9 mouse cellular contexts compared by ENCODE assay signal in genomic region chr8:13705668-13706067, GRCm38 (mm10). TPM values are rescaled to one million over a fixed set of nuclear protein-coding genes. Genes with fewer than 3 reads are reported as not detected.
DNase-seq lines count a peak whose midpoint lies in the region; ATAC-seq lines count a peak whose summit lies in the region.
"Had no signal": no experiment of that assay in that cellular context is flagged by ENCODE, and none has a peak within 500 bp of the region (broad histone marks: within the 10 kb centered on the region; RNA-seq: fewer than 3 reads in every experiment).

TSS of gene Cfap97d2 (plus strand) at chr8:13705889.

- DNase-seq in heart, embryonic 10.5 days (ENCODE audit: low spot score), result peak; percentile 86
- DNase-seq in heart, adult 9 months (ENCODE audit: low spot score in 2 of 2), result no peak
- peak; percentile 93 for DNase-seq in MN1 (ENCODE audit: low spot score)
- DNase-seq in embryonic facial prominence, embryonic 10.5 days (ENCODE audit: low spot score), result peak; percentile 89
- peak; percentile 92 for DNase-seq in hindbrain, embryonic 10.5 days (ENCODE audit: low spot score)
- peak; percentile 38 to 43 for DNase-seq in left cerebral cortex, postnatal 36 days (ENCODE audit: low spot score in 2 of 2)
- peak; percentile 87 for DNase-seq in neural tube, embryonic 11.5 days (ENCODE audit: low spot score)
- DNase-seq in thymus, postnatal 25 days, result peak; percentile 53

- H3K27me3 ChIP-seq in heart, embryonic 10.5 days (ENCODE audit: insufficient read depth, poor library complexity, severe bottlenecking), result no peaks in the 10 kb centered on the region
- no peaks in the 10 kb centered on the region for H3K27me3 ChIP-seq in embryonic facial prominence, embryonic 10.5 days (replicated peaks; ENCODE audit: low read depth, poor library complexity, severe bottlenecking)
- H3K27me3 ChIP-seq in hindbrain, embryonic 10.5 days (ENCODE audit: insufficient read depth, poor library complexity, severe bottlenecking), result no peaks in the 10 kb centered on the region
- H3K27me3 ChIP-seq in neural tube, embryonic 11.5 days (ENCODE audit: control insufficient read depth, insufficient read depth, low read length), result no peaks in the 10 kb centered on the region

- intact Hi-C loops in left cerebral cortex, postnatal 36 days (cut with DNase I), result no loop called here

- no peaks in the 10 kb centered on the region for H3K36me3 ChIP-seq in heart, embryonic 10.5 days
- no peaks in the 10 kb centered on the region for H3K36me3 ChIP-seq in embryonic facial prominence, embryonic 10.5 days (replicated peaks)
- H3K36me3 ChIP-seq in hindbrain, embryonic 10.5 days, result no peaks in the 10 kb centered on the region
- H3K36me3 ChIP-seq in neural tube, embryonic 11.5 days (ENCODE audit: control insufficient read depth, insufficient read depth, low read length), result no peaks in the 10 kb centered on the region

- peaks cover 25% of the 10 kb centered on the region for H3K4me1 ChIP-seq in heart, embryonic 10.5 days
- H3K4me1 ChIP-seq in embryonic facial prominence, embryonic 10.5 days, result peaks cover 21% of the 10 kb centered on the region
- H3K4me1 ChIP-seq in hindbrain, embryonic 10.5 days (replicated peaks), result peaks cover 21% of the 10 kb centered on the region
- H3K4me1 ChIP-seq in neural tube, embryonic 11.5 days (ENCODE audit: control insufficient read depth, insufficient read depth, low read length), result peaks cover 6% of the 10 kb centered on the region; the same call in 1 of the 2 replicates

- H3K4me3 ChIP-seq in heart, embryonic 10.5 days, result no peak within 1 kb of the TSS
- peak within 1 kb of the TSS; percentile 39; the same call in 1 of the 2 replicates for H3K4me3 ChIP-seq in embryonic facial prominence, embryonic 10.5 days
- H3K4me3 ChIP-seq in hindbrain, embryonic 10.5 days, result peak within 1 kb of the TSS; percentile 43
- no peak within 1 kb of the TSS for H3K4me3 ChIP-seq in neural tube, embryonic 11.5 days (ENCODE audit: low read depth, low read length)

- 0 out of 2 replicates have a peak within 1 kb of the TSS, but pooled peaks have one; percentile 29 for H3K27ac ChIP-seq in heart, embryonic 10.5 days
- peak within 1 kb of the TSS; percentile 81 for H3K27ac ChIP-seq in embryonic facial prominence, embryonic 10.5 days (replicated peaks)
- peak within 1 kb of the TSS; percentile 86 for H3K27ac ChIP-seq in hindbrain, embryonic 10.5 days
- H3K27ac ChIP-seq in neural tube, embryonic 11.5 days (ENCODE audit: low read depth, low read length), result no peak within 1 kb of the TSS

- H3K9ac ChIP-seq in neural tube, embryonic 11.5 days (ENCODE audit: low read length), result peak within 1 kb of the TSS; percentile 5

- ATAC-seq in neural tube, embryonic 11.5 days (ENCODE audit: insufficient read depth, low FRiP score, low TSS enrichment), result peak; percentile 99

- 15% methylated on average over 5 of the region's 5 CpGs for WGBS in heart, embryonic 10.5 days
- WGBS in embryonic facial prominence, embryonic 10.5 days, result 6% methylated on average over 5 of the region's 5 CpGs
- WGBS in hindbrain, embryonic 10.5 days, result 2% methylated on average over 5 of the region's 5 CpGs
- 2% methylated on average over 5 of the region's 5 CpGs for WGBS in neural tube, embryonic 11.5 days

- H3K4me2 ChIP-seq in neural tube, embryonic 11.5 days (ENCODE audit: low read depth), result peak within 1 kb of the TSS; percentile 20

- no peaks in the 10 kb centered on the region for H3K9me3 ChIP-seq in heart, embryonic 10.5 days
- H3K9me3 ChIP-seq in embryonic facial prominence, embryonic 10.5 days, result no peaks in the 10 kb centered on the region
- no peaks in the 10 kb centered on the region for H3K9me3 ChIP-seq in hindbrain, embryonic 10.5 days
- no peaks in the 10 kb centered on the region for H3K9me3 ChIP-seq in neural tube, embryonic 11.5 days (ENCODE audit: control insufficient read depth, low read length)

RNA-seq across cellular contexts. Expression of gene Cfap97d2, which starts in this region (rescaled TPM):
- not detected in 2 replicates for polyA plus RNA-seq in heart, embryonic 10.5 days (2016; fragmentation: Nextera tagmentation; extraction: Ambion mirVana)
- polyA plus RNA-seq in embryonic facial prominence, embryonic 10.5 days (2016; fragmentation: Nextera tagmentation; extraction: Ambion mirVana), result 0.24 and 0.70 TPM in 2 replicates
- polyA plus RNA-seq in hindbrain, embryonic 10.5 days (2016; fragmentation: Nextera tagmentation; extraction: Ambion mirVana), result 0.90 and 2.5 TPM in 2 replicates
- total RNA-seq in left cerebral cortex, postnatal 36 days (2021), result 1 to 10 TPM in 1 of 2 experiments, under 1 TPM in 1; 0.84 to 1.5 TPM
- polyA plus RNA-seq in neural tube, embryonic 11.5 days (2014; fragmentation: Nextera tagmentation; extraction: Ambion mirVana), result 0.38 and 0.52 TPM in 2 replicates
- polyA plus RNA-seq: heart, embryonic 16.5 days had no signal

Comparison
In these comparisons a context has a peak if more than half of its experiments do, and no peak if none do; other contexts are left out.
1. Peak in DNase-seq and H3K27ac ChIP-seq in heart, embryonic 10.5 days; RNA of the gene not detected or under 1 TPM.
2. Peak in DNase-seq, H3K4me3 ChIP-seq and H3K27ac ChIP-seq in embryonic facial prominence, embryonic 10.5 days; RNA of the gene not detected or under 1 TPM.
3. Peak in DNase-seq, ATAC-seq, H3K9ac ChIP-seq and H3K4me2 ChIP-seq in neural tube, embryonic 11.5 days; RNA of the gene not detected or under 1 TPM.
4. DNase-seq: peak in MN1 (single experiment), hindbrain, embryonic 10.5 days (single experiment), left cerebral cortex, postnatal 36 days (2 of 2) and thymus, postnatal 25 days (single experiment); none in heart, adult 9 months (0 of 2).